Mouse (Mus musculus) left cerebral cortex, adult 8-10 months (tissue): ENCODE results near the gene Lin52. TPM values are rescaled to one million over a fixed set of nuclear protein-coding genes. Genes with fewer than 3 reads are reported as not detected.

Experiments
- DNase-seq, 2 experiments: peaks; one replicate each; pipeline ENCODE4 v3.0.0; 2022; ENCODE audit warnings: low spot score in 2 of 2
- total RNA-seq, 4 experiments: library from RNA; stranded (reverse); gene quantifications; 2 replicates each; pipeline ENCODE4 v1.2.4; 2022

Lin52 gene
- total RNA-seq, result 10 to 100 TPM; 23.4 to 29.7 (median 27.4) TPM

- peak; percentile 83 to 100 for DNase-seq
Observed at GRCm38 (mm10) chr12:84450718-84451646, at the start of gene Lin52, which contains the start of gene Aldh6a1. Lin52 (plus strand) TSS chr12:84451422. Aldh6a1 (minus strand) TSS chr12:84451004.

- DNase-seq, result no peak
Observed at GRCm38 (mm10) chr12:84402923-84403322, 48.3 kb upstream of the Lin52 start.

DNA sequence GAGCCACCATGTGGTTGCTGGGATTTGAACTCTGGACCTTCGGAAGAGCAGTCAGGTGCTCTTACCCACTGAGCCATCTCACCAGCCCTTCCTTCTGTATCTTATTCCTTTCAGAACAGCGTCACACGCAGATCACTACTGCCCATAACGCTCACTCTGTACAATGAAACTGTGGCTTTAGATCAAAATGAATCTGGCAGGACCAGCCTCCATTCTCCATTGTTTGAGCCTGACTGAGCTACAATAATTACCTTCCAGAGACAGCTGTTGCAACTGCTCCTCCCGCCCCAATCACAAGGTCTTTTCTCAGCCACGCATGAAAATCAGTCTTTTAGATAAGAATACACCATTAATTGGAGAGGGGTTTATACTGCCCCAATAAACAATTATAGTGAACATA, 46.7 kb upstream of the Lin52 start:
- DNase-seq, result no peak

DNA sequence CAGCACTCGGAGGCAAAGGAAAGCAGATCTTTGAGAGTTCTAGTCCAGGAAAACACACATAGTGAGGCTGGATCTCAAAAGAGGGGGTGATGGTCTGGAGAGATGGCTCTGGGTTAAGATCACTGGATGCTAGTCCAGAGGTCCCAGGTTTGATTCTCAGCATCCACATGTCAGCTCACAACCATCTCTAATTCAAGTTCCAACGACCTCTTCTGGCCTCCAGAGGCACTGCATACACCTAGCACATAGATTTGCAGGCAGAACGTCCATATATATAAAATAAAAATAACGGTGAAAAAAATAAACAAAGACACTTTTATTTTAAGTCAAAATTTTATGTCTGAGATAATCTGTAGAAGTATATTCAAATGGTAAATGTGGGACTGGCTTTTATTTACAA, 44.0 kb upstream of the Lin52 start:
- no peak for DNase-seq

DNA sequence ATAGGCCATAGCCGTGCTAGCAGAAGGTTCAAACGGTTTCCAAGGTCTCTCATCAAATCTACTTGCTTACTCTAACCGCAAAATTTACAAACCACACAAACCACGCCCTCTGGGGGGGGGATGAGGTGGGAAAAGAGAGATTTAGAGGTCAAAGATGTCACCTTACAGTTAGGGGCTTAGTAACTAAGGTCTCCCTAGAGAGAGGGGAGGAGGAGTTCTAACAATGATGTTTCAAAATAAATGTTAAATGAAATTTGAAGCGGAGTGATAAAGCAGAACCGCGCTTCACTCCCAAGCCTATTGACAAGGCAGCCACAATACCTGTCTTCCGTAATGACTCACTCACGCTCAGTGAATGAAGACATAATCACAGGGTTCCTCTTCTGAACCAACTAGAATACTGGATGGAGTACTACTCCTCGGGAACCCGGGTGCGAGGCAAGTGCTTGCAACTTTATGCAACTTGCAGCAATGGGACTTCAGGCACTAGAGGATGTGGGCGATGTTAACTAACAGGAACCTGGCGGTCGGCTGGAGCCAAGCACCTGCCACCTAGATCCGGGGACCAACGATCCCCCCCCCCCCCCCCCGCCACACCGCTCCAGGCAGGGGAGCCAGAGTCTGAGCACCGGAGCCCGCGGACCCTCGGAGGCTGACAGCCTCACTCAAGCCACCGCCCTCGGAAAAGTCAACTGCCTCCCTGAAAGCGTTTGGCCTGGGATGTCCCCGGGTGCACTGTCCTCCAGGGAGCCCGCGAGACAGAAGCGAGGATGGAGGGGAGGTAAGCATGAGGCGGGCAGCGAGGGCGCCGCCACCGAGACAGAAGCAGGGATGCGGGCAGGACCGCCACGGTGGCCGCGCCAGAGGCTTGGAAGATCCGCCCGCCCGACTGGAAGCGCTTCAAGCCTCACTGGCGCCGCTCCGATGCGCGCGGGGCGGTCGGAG, 43.1 kb upstream of the Lin52 start:
- DNase-seq, result peak; percentile 9 to 36

DNA sequence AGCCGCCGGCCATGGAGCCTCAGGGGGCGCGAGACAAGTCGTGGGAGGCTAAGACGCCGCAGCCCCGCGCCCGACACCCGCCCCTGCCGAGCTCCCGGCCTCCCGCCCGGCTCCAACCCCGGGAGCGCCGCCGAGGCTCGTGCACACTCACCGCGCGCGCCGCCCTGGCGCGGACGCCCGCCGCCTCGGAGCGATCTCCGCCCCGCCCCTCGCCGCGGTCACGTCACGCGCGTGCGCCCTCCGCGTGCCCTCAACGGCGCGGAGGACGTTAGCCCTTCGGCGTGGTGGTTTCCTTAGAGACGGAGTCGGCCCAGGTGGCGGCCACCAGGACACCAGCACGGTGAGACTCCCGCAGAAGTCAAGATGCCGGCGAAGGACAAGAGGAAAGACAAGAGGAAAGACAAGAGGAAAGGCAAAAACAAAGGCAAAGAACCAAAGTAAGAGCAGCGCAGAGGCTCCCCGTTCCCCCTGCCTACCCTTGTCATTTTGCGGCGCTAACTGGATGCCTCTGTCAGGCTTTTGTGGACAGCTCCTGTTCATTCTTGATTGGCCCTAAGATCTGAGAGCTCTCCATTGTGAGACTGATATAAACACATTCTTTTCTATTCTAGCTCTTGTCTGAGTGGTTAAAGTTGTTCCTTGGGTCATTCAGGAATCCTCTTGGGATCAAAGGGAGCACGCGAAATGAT, 42.3 kb upstream of the Lin52 start, which contains the start of the genes Entpd5 and Bbof1:
TSS of gene Entpd5 (minus strand) at position 211 of the 689 bp plus-strand sequence.
TSS of gene Bbof1 (plus strand) at position 253 of the 689 bp plus-strand sequence.
- DNase-seq, result peak; percentile 84 to 85

- DNase-seq, result peak; percentile 73 to 80
Observed at GRCm38 (mm10) chr12:84416834-84417604, 34.2 kb upstream of the Lin52 start, which contains the start of gene Rnf113a2. Rnf113a2 (plus strand) TSS chr12:84417196.

DNA sequence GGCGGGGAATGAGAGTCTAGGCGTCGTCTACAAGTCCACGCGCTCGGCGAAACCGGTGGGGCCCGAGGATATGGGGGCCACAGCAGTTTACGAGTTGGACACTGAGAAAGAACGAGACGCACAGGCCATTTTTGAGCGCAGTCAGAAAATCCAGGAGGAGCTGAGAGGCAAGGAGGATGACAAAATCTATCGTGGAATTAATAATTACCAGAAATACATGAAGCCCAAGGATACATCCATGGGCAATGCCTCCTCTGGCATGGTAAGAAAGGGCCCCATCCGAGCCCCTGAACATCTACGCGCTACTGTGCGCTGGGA, 33.7 kb upstream of the Lin52 start:
- DNase-seq, result no peak

GRCm38 (mm10) chr12:84423990-84424389, 27.2 kb upstream of the Lin52 start:
- DNase-seq, result no peak

DNA sequence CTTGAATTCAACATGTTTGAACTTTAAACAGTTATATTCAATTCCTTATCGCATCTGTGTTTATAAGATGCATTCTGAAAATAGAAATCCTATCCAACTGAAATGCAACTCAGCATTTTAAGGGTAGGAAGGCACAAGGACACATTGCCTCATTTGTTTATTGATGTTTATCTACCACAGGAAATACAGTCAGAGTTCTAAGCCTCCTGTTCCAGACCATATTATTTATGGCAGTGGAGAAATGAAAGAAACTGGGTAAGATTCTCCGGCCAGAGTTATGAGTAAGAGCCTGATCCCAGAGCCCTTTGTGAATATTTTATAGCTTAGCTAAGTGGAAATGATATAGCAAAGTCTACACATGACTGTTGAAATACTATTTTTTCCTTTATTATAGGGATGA, 21.4 kb upstream of the Lin52 start:
- DNase-seq, result no peak

- DNase-seq, result no peak
Observed at GRCm38 (mm10) chr12:84438697-84439096, 12.5 kb upstream of the Lin52 start.

DNA sequence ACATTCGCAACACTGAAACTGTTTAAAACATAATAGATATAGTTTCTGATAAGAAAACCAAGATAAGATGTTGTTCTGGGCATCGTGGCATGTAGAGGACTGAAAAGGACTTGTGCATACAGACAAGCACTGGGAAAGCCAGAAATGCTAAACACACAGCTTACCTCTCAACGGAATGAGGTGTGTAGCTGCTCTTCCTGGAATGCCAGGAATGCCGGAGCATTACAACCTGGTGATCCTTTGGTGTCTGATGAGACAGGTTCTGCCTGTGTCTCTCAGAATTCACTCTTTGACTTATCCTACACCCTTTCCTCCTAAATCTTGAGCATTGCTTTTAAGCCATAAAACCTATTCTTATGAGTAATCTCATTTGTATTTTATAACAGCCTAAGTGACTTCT, 8.7 kb upstream of the Lin52 start:
- DNase-seq, result no peak

GRCm38 (mm10) chr12:84447386-84447785, 3.8 kb upstream of the Lin52 start:
- no peak for DNase-seq

- no peak for DNase-seq
Observed at GRCm38 (mm10) chr12:84448181-84448580, 3.0 kb upstream of the Lin52 start.

GRCm38 (mm10) chr12:84449887-84450286, 1.3 kb upstream of the Lin52 start:
- no peak for DNase-seq

- DNase-seq, result no peak
Observed at GRCm38 (mm10) chr12:84450351-84450717, 888 bp upstream of the Lin52 start.

- no peak for DNase-seq
Observed at GRCm38 (mm10) chr12:84451801-84452200, 579 bp downstream of the Lin52 start.

DNA sequence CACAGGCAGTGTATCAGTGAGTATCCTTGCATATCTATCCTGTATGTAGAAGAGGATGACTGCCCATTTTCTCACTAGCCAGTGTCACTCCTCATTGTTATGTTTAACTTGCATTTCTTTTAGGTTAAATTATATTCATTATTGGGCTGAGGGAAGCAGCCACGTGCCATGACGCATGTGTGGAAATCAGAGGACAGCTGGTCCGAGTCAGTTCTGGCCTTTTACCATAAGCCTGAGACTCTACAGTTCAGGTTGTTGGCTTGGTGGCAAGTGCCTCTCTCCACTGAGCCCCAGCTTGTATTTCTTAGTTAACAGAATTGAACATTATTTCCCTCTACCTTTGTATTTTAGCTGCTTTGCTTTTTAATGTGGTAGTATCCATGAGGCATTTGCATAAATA, 5.7 kb downstream of the Lin52 start:
- no peak for DNase-seq

DNA sequence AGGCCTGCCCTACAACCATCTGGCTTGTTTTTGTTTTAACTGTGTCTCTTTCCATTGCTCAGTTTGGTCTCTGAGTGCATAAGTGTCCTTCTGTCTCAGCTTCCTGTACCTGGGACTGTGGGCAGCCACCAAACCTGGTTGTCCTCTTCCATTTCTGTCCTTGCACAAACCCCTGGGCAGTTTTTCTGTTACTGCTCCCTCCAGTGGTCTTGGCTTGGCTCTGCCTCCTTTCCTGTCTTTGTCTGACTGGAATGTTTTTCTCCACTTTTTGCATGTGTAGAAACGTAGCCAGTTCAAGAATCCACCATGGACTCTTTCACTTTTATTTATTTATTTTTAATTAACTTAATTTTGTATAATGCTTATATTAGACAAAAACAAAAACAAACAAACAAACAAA, 8.6 kb downstream of the Lin52 start:
- DNase-seq, result no peak

DNA sequence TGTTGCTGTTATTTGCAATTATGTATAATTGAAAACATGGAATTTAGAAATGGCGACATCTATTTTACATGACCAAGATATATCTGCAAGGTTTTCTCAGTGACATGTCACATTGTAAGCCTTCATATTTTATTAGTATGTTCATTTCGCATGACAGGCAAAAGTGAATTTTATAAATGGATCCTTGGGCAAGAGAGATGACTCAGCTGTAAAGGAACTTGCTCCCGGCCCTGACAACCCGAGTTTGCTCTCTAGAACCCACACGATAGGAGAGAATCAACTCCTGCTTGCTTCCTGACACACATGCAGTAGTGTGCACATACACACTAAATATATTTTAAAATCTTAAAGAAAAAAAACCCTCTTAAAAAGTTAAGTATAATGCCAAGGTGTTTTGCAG, 10.2 kb downstream of the Lin52 start:
- DNase-seq, result no peak

GRCm38 (mm10) chr12:84462856-84463255, 11.6 kb downstream of the Lin52 start:
- DNase-seq, result no peak
